Mouse (Mus musculus): ENCODE measurements around the gene Ptgds. TPM values are rescaled to one million over a fixed set of nuclear protein-coding genes. Genes with fewer than 3 reads are reported as not detected.

The Ptgds gene
- polyA plus RNA-seq, 1 experiment from 2014 or later: 0.80 TPM

DNA sequence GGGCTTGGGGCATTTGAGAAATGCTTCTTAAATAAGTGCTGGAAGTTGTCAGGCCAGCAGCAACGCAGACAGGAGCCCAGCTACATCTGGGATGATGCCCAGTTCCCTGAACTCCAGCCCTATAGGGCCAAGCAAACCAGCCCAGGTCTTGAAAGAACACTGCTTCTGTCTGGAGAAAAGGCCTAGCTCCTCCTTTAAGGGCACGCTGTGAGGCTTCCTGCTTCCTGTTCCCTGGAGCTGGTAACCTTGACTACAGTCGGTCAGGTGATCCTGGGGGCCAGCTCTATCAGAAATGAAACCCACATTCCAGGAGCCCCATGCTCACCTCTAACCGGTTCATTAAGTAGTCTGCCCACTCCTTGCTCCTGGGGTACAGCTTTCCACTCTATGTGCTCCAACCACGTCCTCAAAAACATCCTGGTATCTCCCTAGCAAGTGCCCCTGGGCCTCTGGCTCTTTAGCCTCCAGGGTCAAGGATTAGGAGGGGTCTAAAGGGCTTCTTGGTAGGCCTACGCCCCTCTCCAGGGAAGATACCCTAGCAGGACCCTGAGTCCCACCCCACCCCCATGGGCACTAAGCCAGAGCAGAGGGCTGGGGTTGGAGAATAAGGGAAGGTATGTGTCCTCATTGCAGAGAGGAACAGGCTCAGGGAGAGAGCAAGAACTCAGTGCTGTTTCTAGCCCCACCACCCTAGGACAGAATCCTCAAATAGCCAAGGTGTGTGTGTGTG lies 28.2 kb upstream of the Ptgds start:
- Histone ChIP-seq H3K9ac (peak overlapping the region; percentile 39), H3K27me3 (no peaks in the 10 kb centered on the region), H3K36me3 (peaks cover 9% of the 10 kb centered on the region), H3K4me2 (replicated peaks) (no peak overlapping the region), H3K27ac (no peak overlapping the region), H3K4me1 (peaks cover 16% of the 10 kb centered on the region), H3K4me3 (no peak overlapping the region), H3K9me3 (no peaks in the 10 kb centered on the region)
- WGBS: 50% methylated on average over 6 of the region's 6 CpGs
- ATAC-seq (ENCODE audit: low FRiP score, low read depth): no peak

DNA sequence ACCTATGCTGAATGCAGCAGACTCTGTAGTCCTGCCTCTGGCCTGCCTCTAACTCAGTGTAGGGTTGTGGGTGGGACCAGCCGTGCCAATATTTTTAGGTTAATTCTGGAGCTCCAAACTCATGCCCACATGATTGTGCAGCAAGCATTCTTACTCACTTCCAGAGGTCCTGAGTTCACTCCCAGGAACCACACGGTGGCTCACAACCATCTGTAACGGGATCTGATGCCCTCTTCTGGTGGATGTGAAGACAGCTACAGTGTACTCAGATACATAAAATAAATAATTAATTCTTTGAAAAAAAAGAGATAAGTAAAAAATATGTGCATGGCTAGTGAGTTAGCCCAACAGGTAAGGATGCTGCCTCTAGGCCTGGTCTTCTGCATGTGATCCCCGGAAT lies 26.6 kb upstream of the Ptgds start:
- ATAC-seq (ENCODE audit: low FRiP score, low read depth): no peak

DNA sequence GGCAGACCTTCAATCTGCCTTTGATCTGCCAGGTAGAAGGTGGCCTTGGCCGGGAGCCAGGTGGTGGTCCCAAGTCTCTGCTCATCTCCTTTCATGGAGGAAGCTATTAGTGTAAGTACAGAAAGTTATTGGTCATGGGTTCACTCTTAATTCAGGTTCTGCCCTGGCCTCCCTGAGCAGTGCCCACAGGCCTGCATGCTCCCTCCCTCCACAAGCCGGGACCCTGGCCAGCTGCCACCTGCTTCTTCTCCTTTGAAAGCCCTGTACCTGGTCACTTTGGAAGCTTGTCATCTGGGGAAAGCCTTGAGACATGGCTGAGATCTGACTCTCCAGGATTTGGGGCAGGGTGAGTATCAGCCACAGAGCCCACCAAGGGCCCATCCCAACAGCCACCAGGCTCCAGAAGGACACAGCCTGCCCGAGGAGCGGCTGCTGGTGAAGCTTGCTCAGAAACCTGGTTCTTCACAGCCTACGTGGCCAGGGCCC lies 23.7 kb upstream of the Ptgds start, which contains the start of gene Lcn12:
Gene Lcn12, minus strand, starts transcription at position 436 of the 486 bp plus-strand sequence.
- no peak for ATAC-seq (ENCODE audit: low FRiP score, low read depth)
- Histone ChIP-seq H3K27ac (no peak within 1 kb of the TSS), H3K9me3 (no peaks in the 10 kb centered on the region)

More for the DNA sequence above, 26.6 kb upstream of the Ptgds start:
- H3K4me3 ChIP-seq: no peak overlapping the region
- H3K9ac ChIP-seq: no peak overlapping the region
- H3K9me3 ChIP-seq: no peaks in the 10 kb centered on the region
- no peaks in the 10 kb centered on the region for H3K36me3 ChIP-seq
- H3K27ac ChIP-seq: no peak overlapping the region
- H3K27me3 ChIP-seq: no peaks in the 10 kb centered on the region
- H3K4me1 ChIP-seq: peaks cover 8% of the 10 kb centered on the region
- no peak overlapping the region for H3K4me2 ChIP-seq (replicated peaks)
- WGBS: 43% methylated on average over 4 of the region's 4 CpGs

DNA sequence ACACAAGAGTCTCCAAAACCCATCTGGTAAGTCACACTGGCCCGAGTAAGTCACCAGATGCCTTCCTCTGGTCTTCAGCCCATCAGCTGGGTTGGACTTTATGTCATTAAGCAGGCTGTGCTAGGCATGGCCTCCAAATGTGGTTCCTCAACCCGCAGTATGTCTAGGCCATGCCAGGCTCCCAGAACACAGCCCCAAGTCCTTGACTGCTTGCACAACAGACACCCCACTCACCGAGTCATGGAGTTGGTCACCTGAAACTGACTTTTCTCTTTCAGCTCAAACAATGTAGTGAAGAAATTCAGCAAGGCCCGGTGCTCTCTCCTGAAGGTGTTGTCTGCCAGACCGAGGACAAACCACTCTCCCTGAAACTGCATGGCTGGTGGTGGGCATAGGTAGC lies 23.1 kb upstream of the Ptgds start:
- ATAC-seq (ENCODE audit: low FRiP score, low read depth): no peak
- Histone ChIP-seq H3K27me3 (peaks cover 3% of the 10 kb centered on the region; the same call in 1 of the 2 replicates), H3K27ac (no peak overlapping the region), H3K9ac (no peak overlapping the region), H3K4me3 (no peak overlapping the region), H3K36me3 (no peaks in the 10 kb centered on the region), H3K4me1 (no peaks in the 10 kb centered on the region), H3K9me3 (no peaks in the 10 kb centered on the region), H3K4me2 (replicated peaks) (no peak overlapping the region)
- 79% methylated on average over 5 of the region's 5 CpGs for WGBS

More for the DNA sequence above, 23.7 kb upstream of the Ptgds start, which contains the start of gene Lcn12:
- no peak within 1 kb of the TSS for H3K9ac ChIP-seq
- H3K36me3 ChIP-seq: no peaks in the 10 kb centered on the region
- H3K4me2 ChIP-seq (replicated peaks): no peak within 1 kb of the TSS
- no peaks in the 10 kb centered on the region for H3K4me1 ChIP-seq
- H3K27me3 ChIP-seq: no peaks in the 10 kb centered on the region
- 91% methylated on average over 5 of the region's 5 CpGs for WGBS
- no peak within 1 kb of the TSS for H3K4me3 ChIP-seq

DNA sequence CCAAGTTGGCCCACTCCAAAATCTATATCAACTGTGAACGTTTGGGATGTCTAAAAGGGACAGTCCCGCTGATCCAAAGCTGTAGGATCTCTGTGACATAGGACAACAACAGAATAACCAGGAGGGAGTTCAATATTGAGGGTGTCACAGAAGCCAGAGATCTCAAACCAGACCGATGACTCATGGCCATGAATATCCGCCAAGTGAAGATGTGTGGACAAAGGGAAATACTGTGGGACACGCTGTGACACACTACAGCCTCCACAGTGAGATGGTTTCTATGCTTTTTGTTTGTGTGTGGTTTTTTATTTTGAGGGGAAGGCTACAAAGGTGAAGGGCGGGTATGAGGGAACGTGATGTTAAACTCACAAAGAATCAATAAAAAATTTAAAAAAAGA lies 18.8 kb upstream of the Ptgds start:
- Histone ChIP-seq H3K27me3 (peaks cover 4% of the 10 kb centered on the region; the same call in 1 of the 2 replicates), H3K9me3 (no peaks in the 10 kb centered on the region), H3K4me1 (no peaks in the 10 kb centered on the region), H3K4me3 (no peak overlapping the region), H3K27ac (no peak overlapping the region), H3K4me2 (replicated peaks) (no peak overlapping the region), H3K36me3 (no peaks in the 10 kb centered on the region), H3K9ac (no peak overlapping the region)
- no peak for ATAC-seq (ENCODE audit: low FRiP score, low read depth)
- WGBS: 77% methylated on average over 7 of the region's 7 CpGs

DNA sequence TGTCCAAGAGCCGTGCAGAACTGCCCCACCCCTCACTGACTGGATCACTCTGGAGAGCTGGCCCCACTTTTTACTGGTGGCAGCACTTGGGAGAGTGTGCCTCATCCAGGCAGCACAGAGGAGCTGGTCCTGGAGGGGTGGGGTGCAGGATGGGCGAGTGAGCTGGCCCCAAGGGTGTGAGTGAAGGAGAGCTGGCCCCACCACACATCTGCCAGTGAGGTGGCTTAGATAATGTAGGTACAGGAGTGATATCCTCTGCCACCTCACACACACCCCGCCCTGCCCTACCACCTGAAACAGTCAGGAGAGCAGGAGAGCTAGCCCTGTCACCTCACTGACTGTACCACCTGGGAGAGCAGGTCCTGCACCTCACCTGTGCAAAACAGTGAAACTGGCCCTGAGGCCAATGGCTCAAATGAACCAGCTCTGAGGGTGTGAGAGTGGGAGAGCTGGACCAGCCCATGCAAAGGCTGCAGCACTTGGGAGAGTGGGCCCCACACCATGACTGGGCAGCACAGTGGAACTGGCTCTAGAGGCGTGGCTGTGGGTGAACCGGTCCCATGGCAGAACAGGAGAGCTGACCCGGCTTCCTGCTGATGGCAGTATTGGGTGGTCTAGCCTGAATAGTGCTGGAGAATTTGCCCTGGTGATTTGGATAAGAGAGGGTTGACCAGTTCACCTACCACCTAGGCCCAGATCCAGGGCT lies 18.3 kb upstream of the Ptgds start:
- no peaks in the 10 kb centered on the region for H3K9me3 ChIP-seq
- 77% methylated on average over 6 of the region's 6 CpGs for WGBS
- H3K4me2 ChIP-seq (replicated peaks): no peak overlapping the region
- peaks cover 4% of the 10 kb centered on the region; the same call in 1 of the 2 replicates for H3K27me3 ChIP-seq
- no peak overlapping the region for H3K27ac ChIP-seq
- no peaks in the 10 kb centered on the region for H3K4me1 ChIP-seq
- no peak for ATAC-seq (ENCODE audit: low FRiP score, low read depth)
- H3K9ac ChIP-seq: no peak overlapping the region
- H3K36me3 ChIP-seq: no peaks in the 10 kb centered on the region
- H3K4me3 ChIP-seq: no peak overlapping the region

DNA sequence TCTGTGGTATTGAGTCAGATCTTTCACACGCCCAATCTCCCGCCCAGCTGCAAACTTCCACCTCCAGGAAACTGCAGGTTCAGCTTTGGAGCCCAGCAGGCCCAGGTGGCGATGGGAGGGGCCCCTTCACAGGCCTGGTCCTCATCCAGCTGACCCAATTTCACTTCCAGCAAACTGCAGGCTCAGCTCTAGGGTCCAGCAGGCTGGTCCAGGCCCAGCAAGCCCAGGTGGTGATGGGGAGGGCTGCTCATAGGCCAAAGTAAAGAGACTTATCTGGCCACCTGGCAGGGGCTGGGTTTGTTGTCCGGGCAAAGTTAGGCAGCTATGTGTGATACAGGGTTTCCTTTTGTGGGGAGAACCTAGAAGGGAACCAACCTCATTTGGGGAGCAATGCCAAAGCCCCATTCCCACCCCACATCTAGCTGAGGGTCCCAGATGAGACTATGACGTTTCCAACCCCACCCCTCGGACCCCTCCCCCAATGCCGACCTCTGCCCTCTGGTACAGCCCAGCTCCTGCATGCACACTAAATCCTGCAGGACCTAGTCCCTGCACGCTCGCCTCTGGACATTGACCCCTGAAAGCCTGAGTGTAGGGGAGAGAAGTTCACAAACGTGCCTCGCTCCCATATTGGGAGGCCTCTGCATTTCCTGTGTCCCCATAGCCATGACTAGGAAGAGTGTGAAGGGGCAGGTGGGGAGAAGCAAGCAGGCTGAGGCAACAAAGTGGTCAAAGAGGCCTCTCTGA lies 15.2 kb upstream of the Ptgds start:
- Histone ChIP-seq H3K9me3 (no peaks in the 10 kb centered on the region), H3K27me3 (peaks cover 6% of the 10 kb centered on the region; the same call in 1 of the 2 replicates), H3K4me3 (no peak overlapping the region), H3K36me3 (no peaks in the 10 kb centered on the region), H3K27ac (no peak overlapping the region), H3K9ac (no peak overlapping the region), H3K4me1 (no peaks in the 10 kb centered on the region), H3K4me2 (replicated peaks) (no peak overlapping the region)
- ATAC-seq (ENCODE audit: low FRiP score, low read depth): no peak
- WGBS: 61% methylated on average over 11 of the region's 11 CpGs

DNA sequence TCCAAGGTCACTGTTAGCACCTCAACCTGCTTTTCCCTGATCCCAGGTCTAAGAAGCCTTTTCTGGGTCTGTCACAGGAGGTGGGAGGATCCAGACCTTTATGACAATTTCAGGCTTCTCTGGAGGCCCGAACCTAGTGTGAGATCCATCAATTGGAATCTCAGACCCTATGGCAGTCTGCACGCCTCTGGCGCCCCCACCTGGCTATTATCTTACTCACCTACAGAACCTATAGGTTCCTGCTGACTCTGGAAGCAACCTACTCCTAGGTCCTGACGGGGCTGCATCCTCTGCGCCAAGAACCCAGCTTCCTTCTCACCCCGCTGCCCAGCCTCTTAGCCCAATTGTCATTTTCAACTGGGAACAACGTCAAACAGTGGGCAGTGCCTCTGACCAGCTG lies 13.1 kb upstream of the Ptgds start:
- 32% methylated on average over 7 of the region's 7 CpGs for WGBS

DNA sequence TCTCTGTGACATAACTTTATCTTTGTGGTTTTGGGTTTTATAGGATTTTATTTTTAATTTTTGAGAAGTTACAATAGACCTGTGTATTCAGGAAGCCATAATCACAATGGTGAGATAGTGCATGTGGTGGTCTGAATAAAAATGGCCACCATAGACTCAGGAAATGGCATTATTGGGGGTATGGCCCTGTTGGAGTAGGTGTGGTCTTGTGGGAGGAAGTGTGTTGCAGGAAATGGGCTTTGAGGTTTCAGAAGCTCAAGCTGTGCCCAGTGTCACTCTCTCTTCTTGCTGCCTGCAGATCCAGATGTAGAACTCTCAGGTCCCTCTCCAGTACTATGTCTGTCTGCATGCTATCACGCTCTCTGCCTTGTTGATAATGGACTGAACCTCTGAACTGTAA lies 10.7 kb upstream of the Ptgds start:
- Histone ChIP-seq H3K36me3 (no peaks in the 10 kb centered on the region), H3K9me3 (no peaks in the 10 kb centered on the region), H3K4me2 (replicated peaks) (no peak overlapping the region), H3K4me3 (no peak overlapping the region), H3K27me3 (0 out of 2 replicates have a peak, but pooled peaks cover 2% of the 10 kb centered on the region), H3K9ac (no peak overlapping the region), H3K4me1 (no peaks in the 10 kb centered on the region), H3K27ac (no peak overlapping the region)
- WGBS: 82% methylated on average over 1 of the region's 1 CpGs
- ATAC-seq (ENCODE audit: low FRiP score, low read depth): no peak

More for the DNA sequence above, 13.1 kb upstream of the Ptgds start:
- no peaks in the 10 kb centered on the region for H3K9me3 ChIP-seq
- H3K4me3 ChIP-seq: no peak overlapping the region
- H3K27ac ChIP-seq: no peak overlapping the region
- ATAC-seq (ENCODE audit: low FRiP score, low read depth): no peak
- H3K4me1 ChIP-seq: no peaks in the 10 kb centered on the region
- H3K4me2 ChIP-seq (replicated peaks): no peak overlapping the region
- no peaks in the 10 kb centered on the region for H3K36me3 ChIP-seq
- H3K9ac ChIP-seq: no peak overlapping the region
- peaks cover 3% of the 10 kb centered on the region; the same call in 1 of the 2 replicates for H3K27me3 ChIP-seq

DNA sequence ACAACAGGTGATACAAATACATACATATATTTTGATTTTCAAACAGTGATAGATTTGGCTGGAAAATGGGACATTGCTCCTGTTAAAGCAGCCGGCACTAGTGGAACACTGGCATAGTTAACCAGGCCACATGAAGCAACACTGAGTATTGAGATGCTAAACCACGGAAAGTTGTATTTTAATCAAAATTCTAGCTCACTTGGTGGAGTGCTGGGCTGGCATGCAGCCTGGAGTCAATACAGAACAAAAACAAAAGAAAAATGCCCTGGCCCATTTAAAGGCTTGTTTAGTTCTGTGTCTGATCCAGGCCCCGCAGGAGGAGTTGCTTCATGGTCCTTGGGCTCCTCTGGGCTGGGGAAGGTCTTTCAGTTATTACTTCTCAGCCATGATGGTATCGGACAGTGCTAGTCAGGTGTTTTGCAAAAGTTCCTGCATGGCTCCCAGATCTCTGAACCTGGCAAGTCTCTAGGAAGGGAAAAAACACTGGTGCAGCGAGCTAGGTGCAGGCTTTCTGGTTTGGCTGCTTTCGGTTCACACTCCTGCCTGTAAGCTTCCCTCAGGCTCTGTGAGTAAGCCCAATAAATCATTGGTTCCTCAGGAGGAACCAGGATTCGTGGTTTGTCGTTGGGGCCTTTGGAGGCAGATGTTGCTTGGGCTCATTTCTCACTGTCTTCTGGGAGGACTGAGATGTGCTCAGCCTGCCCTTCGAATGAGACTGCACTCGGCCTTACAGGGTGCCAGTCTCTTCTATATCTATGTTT lies 9.9 kb upstream of the Ptgds start:
- Histone ChIP-seq H3K4me2 (replicated peaks) (no peak overlapping the region), H3K27ac (no peak overlapping the region), H3K27me3 (0 out of 2 replicates have a peak, but pooled peaks cover 2% of the 10 kb centered on the region), H3K9ac (no peak overlapping the region), H3K9me3 (no peaks in the 10 kb centered on the region), H3K4me1 (no peaks in the 10 kb centered on the region), H3K36me3 (no peaks in the 10 kb centered on the region), H3K4me3 (no peak overlapping the region)
- WGBS: 62% methylated on average over 10 of the region's 10 CpGs
- ATAC-seq (ENCODE audit: low FRiP score, low read depth): no peak

DNA sequence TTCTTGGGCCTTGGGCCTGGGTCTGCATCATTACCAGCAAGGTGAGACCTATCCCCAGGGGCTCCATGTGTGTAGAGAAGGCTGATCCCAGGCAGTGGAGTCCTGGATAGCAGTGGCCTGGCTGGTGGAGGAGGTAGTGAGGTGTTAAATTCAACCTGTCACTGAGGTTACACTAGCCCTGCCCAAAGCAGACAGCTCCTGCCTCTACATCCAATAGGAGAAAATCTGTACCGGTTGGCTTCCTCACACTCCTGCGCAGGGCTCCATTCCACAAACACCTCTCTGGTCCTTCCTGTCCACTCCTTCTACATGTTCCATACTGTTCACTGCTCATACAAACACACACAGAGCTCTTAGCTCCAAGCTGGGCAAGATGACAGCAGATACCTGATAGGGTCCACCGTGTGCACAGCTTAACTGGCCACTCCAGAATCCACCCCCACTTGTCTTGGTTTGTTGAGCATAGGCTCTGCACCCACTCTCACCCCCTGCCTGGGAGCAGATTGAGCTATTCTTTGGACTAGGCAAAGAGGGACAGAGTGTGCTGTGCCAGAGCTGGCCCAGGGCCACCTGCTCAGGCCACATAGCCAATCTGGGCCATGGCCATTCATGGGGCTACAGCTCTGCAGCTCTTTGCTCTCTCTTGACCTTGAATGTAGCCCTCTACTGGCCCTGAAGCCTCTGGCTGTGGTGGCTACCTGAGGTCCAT lies 8.3 kb upstream of the Ptgds start:
- Histone ChIP-seq H3K27me3 (0 out of 2 replicates have a peak, but pooled peaks cover 2% of the 10 kb centered on the region), H3K9ac (no peak overlapping the region), H3K4me1 (no peaks in the 10 kb centered on the region), H3K9me3 (no peaks in the 10 kb centered on the region), H3K4me3 (no peak overlapping the region), H3K4me2 (replicated peaks) (no peak overlapping the region), H3K36me3 (no peaks in the 10 kb centered on the region), H3K27ac (no peak overlapping the region)
- no peak for ATAC-seq (ENCODE audit: low FRiP score, low read depth)
- 77% methylated on average over 3 of the region's 3 CpGs for whole genome bisulfite sequencing
